Mouse (Mus musculus): ENCODE measurements at regions not wholly inside any gene's neighbourhood (a gene's known extent, or its start where the extent isn't known, plus 50 kb on each side); places are given as distances from the start of the nearest gene placed in this dataset.

GRCm38 (mm10) chr10:117460366-117460730 is 80.5 kb upstream of the Cpsf6 start:
- no peak for TF ChIP-seq CTCF (IDR thresholded peaks at IDR 0.05; ENCODE audit: low read depth)
- TF ChIP-seq EP300 (IDR thresholded peaks at IDR 0.05; ENCODE audit: low read depth): no peak
